11 mouse cellular contexts compared by ENCODE assay signal in genomic region chr15:97407496-97408454, GRCm38 (mm10).
DNase-seq lines count a peak whose midpoint lies in the region; ATAC-seq lines count a peak whose summit lies in the region.
"Had no signal": no experiment of that assay in that cellular context is flagged by ENCODE, and none has a peak within 500 bp of the region (broad histone marks: within the 10 kb centered on the region; RNA-seq: fewer than 3 reads in every experiment).

No protein-coding gene starts in this region.

- no peaks in the 10 kb centered on the region for H3K9me3 ChIP-seq in heart, embryonic 10.5 days
- no peaks in the 10 kb centered on the region for H3K9me3 ChIP-seq in lung, embryonic 15.5 days

- H3K4me1 ChIP-seq in heart, embryonic 10.5 days: no peaks in the 10 kb centered on the region; the same call in 1 of the 2 replicates
- peaks cover 9% of the 10 kb centered on the region for H3K4me1 ChIP-seq in lung, embryonic 15.5 days

- peak; percentile 35 to 51 for DNase-seq in heart, adult 18-20 months
- DNase-seq in heart, embryonic 10.5 days (ENCODE audit: low spot score): no peak
- peak; percentile 18 for DNase-seq in urinary bladder, postnatal 25 days (ENCODE audit: low spot score)
- DNase-seq in urinary bladder, postnatal 4 days (ENCODE audit: low spot score in 2 of 2): no peak
- DNase-seq in embryo, embryonic 11 days: no peak
- no peak for DNase-seq in embryo, embryonic 10 days (ENCODE audit: low spot score)
- DNase-seq: adrenal gland, postnatal 10 days; kidney, postnatal 25 days had no signal

- no peak overlapping the region for H3K27ac ChIP-seq in heart, embryonic 10.5 days
- H3K27ac ChIP-seq in lung, embryonic 15.5 days: no peak overlapping the region
- H3K27ac ChIP-seq: liver, embryonic 14.5 days had no signal

- H3K4me3 ChIP-seq in heart, embryonic 10.5 days: no peak overlapping the region
- no peak overlapping the region for H3K4me3 ChIP-seq in lung, embryonic 15.5 days

- H3K4me2 ChIP-seq in lung, embryonic 15.5 days: 0 out of 2 replicates have a peak overlapping the region, but pooled peaks have one; percentile 5

- no peaks in the 10 kb centered on the region for H3K36me3 ChIP-seq in heart, embryonic 10.5 days
- H3K36me3 ChIP-seq in lung, embryonic 15.5 days: no peaks in the 10 kb centered on the region

- no peak for ATAC-seq in lung, embryonic 15.5 days (ENCODE audit: borderline replicate concordance, extremely low read depth, low FRiP score, low TSS enrichment)
- ATAC-seq in megakaryocyte progenitor cell, adult 5-6 weeks (replicated peaks; ENCODE audit: poor library complexity): no peak

- 57% methylated on average over 17 of the region's 17 CpGs for WGBS in heart, embryonic 10.5 days
- WGBS in lung, embryonic 15.5 days: 37% methylated on average over 17 of the region's 17 CpGs

- no peak overlapping the region for H3K9ac ChIP-seq in lung, embryonic 15.5 days
- H3K9ac ChIP-seq: liver, embryonic 14.5 days had no signal

- 0 out of 2 replicates have a peak, but pooled peaks cover 5% of the 10 kb centered on the region for H3K27me3 ChIP-seq in heart, embryonic 10.5 days (ENCODE audit: insufficient read depth, poor library complexity, severe bottlenecking)
- H3K27me3 ChIP-seq in lung, embryonic 15.5 days: no peaks in the 10 kb centered on the region

Comparison
In these comparisons a context has a peak if more than half of its experiments do, and no peak if none do; other contexts are left out.
1. DNase-seq: peak in heart, adult 18-20 months (2 of 2) and urinary bladder, postnatal 25 days (single experiment); none in heart, embryonic 10.5 days (single experiment), urinary bladder, postnatal 4 days (0 of 2), embryo, embryonic 11 days (single experiment) and embryo, embryonic 10 days (single experiment).